Comparison of ENCODE assay signal across 25 mouse cellular contexts in genomic region chr10:87286831-87287230, GRCm38 (mm10).
DNase-seq lines count a peak whose midpoint lies in the region; ATAC-seq lines count a peak whose summit lies in the region.
"Had no signal": no experiment of that assay in that cellular context is flagged by ENCODE, and none has a peak within 500 bp of the region (broad histone marks: within the 10 kb centered on the region; RNA-seq: fewer than 3 reads in every experiment).

No protein-coding gene starts in this region.

- no peaks in the 10 kb centered on the region for H3K36me3 ChIP-seq in forebrain, embryonic 14.5 days (ENCODE audit: control insufficient read depth, insufficient read depth, low read length)
- H3K36me3 ChIP-seq in forebrain, embryonic 13.5 days (ENCODE audit: poor library complexity, severe bottlenecking) = no peaks in the 10 kb centered on the region
- H3K36me3 ChIP-seq: embryonic facial prominence, embryonic 13.5 days; embryonic facial prominence, embryonic 15.5 days; forebrain, embryonic 10.5 days; forebrain, embryonic 15.5 days; G1E had no signal

- WGBS in forebrain, embryonic 14.5 days = 75% methylated on average over 1 of the region's 1 CpGs
- whole genome bisulfite sequencing in forebrain, embryonic 13.5 days = 92% methylated on average over 1 of the region's 1 CpGs

- H3K27me3 ChIP-seq in forebrain, embryonic 14.5 days (replicated peaks; ENCODE audit: control insufficient read depth, insufficient read depth, low read length) = no peaks in the 10 kb centered on the region
- no peaks in the 10 kb centered on the region for H3K27me3 ChIP-seq in forebrain, embryonic 13.5 days
- H3K27me3 ChIP-seq: CH12.LX; embryonic facial prominence, embryonic 13.5 days; embryonic facial prominence, embryonic 15.5 days; forebrain, embryonic 15.5 days had no signal

- H3K4me2 ChIP-seq in forebrain, embryonic 14.5 days (ENCODE audit: low read length) = no peak overlapping the region
- H3K4me2 ChIP-seq in forebrain, embryonic 13.5 days = no peak overlapping the region
- H3K4me2 ChIP-seq: embryonic facial prominence, embryonic 13.5 days; embryonic facial prominence, embryonic 15.5 days; forebrain, embryonic 15.5 days had no signal

- peak; percentile 53 for DNase-seq in forebrain, embryonic 14.5 days (ENCODE audit: low spot score)
- peak; percentile 5 for DNase-seq in layer of hippocampus, adult 9-10 months (ENCODE audit: low spot score)
- DNase-seq in layer of hippocampus, adult 8-10 months (ENCODE audit: low spot score in 2 of 2) = no peak
- peak; percentile 18 for DNase-seq in ZHBTc4 (ENCODE audit: low read depth, low spot score)
- no peak for DNase-seq in testis, postnatal 14 days (ENCODE audit: low spot score)
- DNase-seq: adrenal gland, adult 2 months; adrenal gland, postnatal 10 days; adrenal gland, postnatal 25 days; B cell, adult 2 months; cerebellum, adult 11-12 months; cerebellum, adult 2 months; cerebellum, adult 9-10 months; cerebellum, postnatal 10 days; cerebellum, postnatal 25 days; embryo, embryonic 11 days had no signal

- no peak overlapping the region for H3K9ac ChIP-seq in forebrain, embryonic 14.5 days (ENCODE audit: low read length)
- no peak overlapping the region for H3K9ac ChIP-seq in forebrain, embryonic 13.5 days
- H3K9ac ChIP-seq: embryonic facial prominence, embryonic 13.5 days; embryonic facial prominence, embryonic 15.5 days; forebrain, embryonic 15.5 days had no signal

- no peak overlapping the region for H3K4me3 ChIP-seq in forebrain, embryonic 14.5 days (ENCODE audit: low read depth, low read length)
- no peak overlapping the region for H3K4me3 ChIP-seq in forebrain, embryonic 13.5 days
- H3K4me3 ChIP-seq: embryonic facial prominence, embryonic 13.5 days; embryonic facial prominence, embryonic 15.5 days; erythroblast, embryonic 14.5 days; forebrain, embryonic 10.5 days; forebrain, embryonic 15.5 days had no signal

- no peaks in the 10 kb centered on the region for H3K9me3 ChIP-seq in forebrain, embryonic 14.5 days (replicated peaks; ENCODE audit: control insufficient read depth, low read length)
- H3K9me3 ChIP-seq in forebrain, embryonic 13.5 days (replicated peaks) = no peaks in the 10 kb centered on the region
- H3K9me3 ChIP-seq: embryonic facial prominence, embryonic 13.5 days; embryonic facial prominence, embryonic 15.5 days; forebrain, embryonic 10.5 days; forebrain, embryonic 15.5 days had no signal

- H3K4me1 ChIP-seq in forebrain, embryonic 14.5 days (ENCODE audit: control insufficient read depth, insufficient read depth, low read length) = no peaks in the 10 kb centered on the region
- H3K4me1 ChIP-seq in forebrain, embryonic 13.5 days = no peaks in the 10 kb centered on the region
- H3K4me1 ChIP-seq: embryonic facial prominence, embryonic 13.5 days; embryonic facial prominence, embryonic 15.5 days; forebrain, embryonic 10.5 days had no signal

- ATAC-seq in forebrain, embryonic 14.5 days = no peak
- no peak for ATAC-seq in forebrain, embryonic 13.5 days
- ATAC-seq: CD4-positive, CD25-positive, alpha-beta regulatory T cell, adult 4 months; forebrain, embryonic 15.5 days; Patski had no signal

- H3K27ac ChIP-seq in forebrain, embryonic 14.5 days (ENCODE audit: low read depth, low read length) = no peak overlapping the region
- no peak overlapping the region for H3K27ac ChIP-seq in forebrain, embryonic 13.5 days
- H3K27ac ChIP-seq: embryonic facial prominence, embryonic 13.5 days; embryonic facial prominence, embryonic 15.5 days; forebrain, embryonic 10.5 days; forebrain, embryonic 15.5 days had no signal

Comparison
In these comparisons a context has a peak if more than half of its experiments do, and no peak if none do; other contexts are left out.
1. DNase-seq: peak in forebrain, embryonic 14.5 days (single experiment), layer of hippocampus, adult 9-10 months (single experiment) and ZHBTc4 (single experiment); none in layer of hippocampus, adult 8-10 months (0 of 2) and testis, postnatal 14 days (single experiment).